Mouse (Mus musculus): ENCODE measurements around the gene Picalm.

DNA sequence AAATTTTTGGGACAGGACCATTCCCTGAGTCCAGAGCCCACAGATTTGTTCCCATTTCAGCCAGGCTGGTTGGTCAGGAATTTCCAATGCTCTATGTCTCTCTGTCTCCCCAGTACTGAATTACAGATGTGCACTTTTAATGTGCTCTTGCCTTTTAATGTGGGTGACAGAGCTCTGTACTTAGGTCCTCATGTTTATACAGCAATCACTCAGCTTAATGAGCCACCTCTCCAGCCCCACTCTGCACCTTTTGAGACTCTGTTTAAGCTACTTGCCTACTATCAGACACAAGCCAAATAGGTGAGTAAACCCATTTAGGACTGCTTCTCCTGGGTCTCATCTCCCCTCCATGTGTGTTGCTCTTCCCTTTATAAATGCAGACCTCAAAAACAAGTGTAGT is 43.2 kb upstream of the Picalm start:
- no peak for TF ChIP-seq CTCF (IDR thresholded peaks at IDR 0.05; ENCODE audit: extremely low read depth, insufficient read depth, insufficient read length, insufficient replicate concordance)
- TF ChIP-seq POLR2A (IDR thresholded peaks at IDR 0.05; ENCODE audit: low read depth, low read length), result no peak

All from spleen, adult 2 months (tissue).